15 mouse cellular contexts compared by ENCODE assay signal in genomic region chr10:68894121-68894520, GRCm38 (mm10).
DNase-seq lines count a peak whose midpoint lies in the region; TF ChIP-seq lines count a peak whose summit lies in the region.
"Had no signal": no experiment of that assay in that cellular context is flagged by ENCODE, and none has a peak within 500 bp of the region (broad histone marks: within the 10 kb centered on the region; RNA-seq: fewer than 3 reads in every experiment).

No protein-coding gene starts in this region.

- 78% methylated on average over 6 of the region's 6 CpGs for WGBS in lung, adult 2 months

- TF ChIP-seq POLR2A in lung, adult 2 months (IDR thresholded peaks at IDR 0.05; ENCODE audit: borderline replicate concordance, extremely low read depth, low read depth, low read length): no peak

- no peak for TF ChIP-seq CTCF in lung, adult 2 months (IDR thresholded peaks at IDR 0.05; ENCODE audit: insufficient read depth, low read length)

- no peak overlapping the region for H3K4me3 ChIP-seq in lung, adult 2 months (replicated peaks; ENCODE audit: extremely low read depth, low read depth, low read length)
- H3K4me3 ChIP-seq: embryonic facial prominence, embryonic 13.5 days; embryonic facial prominence, embryonic 15.5 days; erythroblast, embryonic 14.5 days; forebrain, embryonic 10.5 days; forebrain, embryonic 12.5 days had no signal

- H3K4me1 ChIP-seq in lung, adult 2 months (ENCODE audit: control insufficient read depth, insufficient read depth, low read length): peaks cover 8% of the 10 kb centered on the region
- H3K4me1 ChIP-seq: embryonic facial prominence, embryonic 15.5 days; forebrain, embryonic 10.5 days; forebrain, embryonic 12.5 days had no signal

- DNase-seq in lung, adult 18-20 months: peak; percentile 18 to 24
- DNase-seq in lung, postnatal 4 days: no peak
- DNase-seq in lung, postnatal 25 days (ENCODE audit: low spot score): peak; percentile 30
- no peak for DNase-seq in lung, adult 2 months
- DNase-seq: cerebellum, adult 11 months; cerebellum, adult 18-20 months; cerebellum, adult 8-10 months; cerebellum, adult 9-11 months; cerebellum, postnatal 36 days; embryo, embryonic 11 days had no signal

Comparison
In these comparisons a context has a peak if more than half of its experiments do, and no peak if none do; other contexts are left out.
1. DNase-seq: peak in lung, adult 18-20 months (2 of 2) and lung, postnatal 25 days (single experiment); none in lung, postnatal 4 days (0 of 2) and lung, adult 2 months (single experiment).